Mouse (Mus musculus) inflammation-experienced regulatory T-cells, adult 6 months (primary cell): ENCODE results near the gene Med9. TPM values are rescaled to one million over a fixed set of nuclear protein-coding genes. Genes with fewer than 3 reads are reported as not detected.
"Not testable (repeated sequence)": the region's sequence is repeated elsewhere in the genome, so short reads cannot be mapped to it uniquely, and the experiment has no call there.

Experiments used
- ATAC-seq: one replicate; pipeline ENCODE4 v1.8.0; 2017
- polyA plus RNA-seq, 3 experiments: library from polyadenylated mRNA; unstranded; fragments of 100-300 nt; shearing (Covaris generic); gene quantifications; one replicate each; pipeline ENCODE4 v1.2.1; 2017

Med9 gene
- polyA plus RNA-seq: 1 to 10 TPM; 4.0 to 8.1 (median 6.0) TPM

DNA sequence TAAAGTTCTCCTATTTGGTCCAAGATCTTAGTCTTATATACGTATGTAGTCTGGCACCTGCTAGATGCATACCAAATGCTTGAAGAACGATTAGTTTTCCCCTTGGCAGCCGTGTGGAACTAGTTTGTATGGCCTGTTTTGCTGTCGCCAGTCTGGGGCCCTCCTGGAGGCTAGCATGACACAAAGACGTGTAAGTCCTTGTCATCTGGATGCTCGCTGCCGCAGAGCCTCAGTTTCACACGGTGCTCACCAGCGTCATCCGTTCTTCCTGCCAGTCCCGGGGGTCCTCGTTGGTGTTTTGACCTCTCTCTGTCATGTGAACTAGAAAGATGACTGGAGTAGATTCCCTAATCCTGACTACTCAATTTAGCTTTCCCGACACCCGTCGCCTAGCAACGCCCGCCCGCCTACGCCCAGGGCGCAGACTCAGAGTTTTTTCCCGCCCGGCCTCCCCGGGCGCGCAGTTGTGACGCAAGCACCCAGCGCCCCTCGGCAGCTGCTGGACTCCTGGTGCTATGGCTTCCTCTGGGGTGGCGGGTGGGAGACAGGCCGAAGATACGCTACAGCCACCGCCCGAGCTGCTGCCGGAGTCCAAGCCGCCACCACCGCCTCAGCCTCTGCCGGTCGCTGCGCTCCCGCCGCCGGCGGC lies at the start of gene Med9:
Gene Med9 (plus strand): TSS at position 455 of the 649 bp plus-strand sequence.
- peak; percentile 86 for ATAC-seq

DNA sequence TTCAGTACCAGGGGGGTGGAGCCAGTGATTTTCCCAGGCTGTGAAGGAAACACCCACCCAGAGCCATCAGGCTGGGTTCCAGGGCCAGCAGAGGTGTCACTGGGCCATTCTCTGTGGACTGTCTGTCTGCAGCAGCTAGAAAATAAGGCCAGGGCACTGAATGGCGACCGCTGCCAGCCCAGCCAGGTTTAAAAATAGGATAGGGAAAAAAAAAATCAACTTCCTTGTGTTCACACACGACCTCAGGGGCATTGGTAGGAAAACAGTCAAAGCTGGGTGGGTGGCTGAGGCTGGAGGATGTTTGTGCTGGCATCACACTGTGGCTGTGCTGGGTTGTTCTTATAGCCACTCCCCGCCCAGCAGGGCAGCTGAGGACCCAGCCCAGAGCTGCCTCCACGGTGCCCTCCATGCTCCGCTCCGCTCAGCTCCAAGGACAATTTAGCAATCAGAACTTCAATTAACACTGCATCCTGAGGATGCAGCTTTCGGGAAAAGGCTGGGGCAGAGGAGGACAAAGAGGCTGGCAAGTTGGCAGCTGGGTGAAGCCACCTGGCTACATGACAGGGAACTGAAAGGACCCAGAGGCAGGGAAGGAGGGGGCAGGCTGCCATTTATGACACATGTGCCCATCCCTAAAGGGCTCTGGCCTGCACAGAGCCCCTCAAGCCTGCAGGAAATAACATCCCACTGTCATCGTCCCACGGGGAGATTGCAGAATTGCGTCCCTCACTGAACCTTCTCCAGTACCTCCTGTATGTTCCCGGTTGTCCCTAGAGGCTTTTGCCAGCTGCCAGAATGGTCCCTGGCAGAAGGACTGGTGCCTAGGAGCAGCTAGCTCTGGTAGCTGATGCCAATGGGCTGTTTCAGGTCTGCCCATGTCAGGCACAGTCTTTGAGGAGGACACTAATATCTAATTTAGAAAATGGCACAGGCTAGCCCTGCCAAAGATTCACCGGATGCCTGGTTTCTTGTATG lies 48.0 kb upstream of the Med9 start:
- no peak for ATAC-seq

DNA sequence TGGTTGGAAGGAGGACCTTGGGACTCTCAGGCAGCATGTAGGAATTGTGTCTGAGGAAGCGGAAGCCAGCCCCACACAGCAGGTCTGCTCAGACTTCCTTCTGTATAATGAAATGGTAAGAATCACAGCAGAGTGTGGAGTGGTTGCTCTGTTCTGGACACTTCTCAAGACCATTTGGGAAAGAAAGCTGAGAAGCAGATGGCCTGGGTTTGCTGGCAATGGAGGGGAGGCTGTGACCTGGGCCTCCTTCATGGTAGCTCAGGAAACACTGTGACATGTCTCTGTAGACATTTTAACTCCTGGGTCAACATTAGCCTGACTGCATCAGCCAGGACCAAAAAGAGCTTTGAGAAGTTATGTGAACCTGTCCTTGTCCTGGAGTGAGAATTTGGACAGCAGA lies 47.0 kb upstream of the Med9 start:
- no peak for ATAC-seq

DNA sequence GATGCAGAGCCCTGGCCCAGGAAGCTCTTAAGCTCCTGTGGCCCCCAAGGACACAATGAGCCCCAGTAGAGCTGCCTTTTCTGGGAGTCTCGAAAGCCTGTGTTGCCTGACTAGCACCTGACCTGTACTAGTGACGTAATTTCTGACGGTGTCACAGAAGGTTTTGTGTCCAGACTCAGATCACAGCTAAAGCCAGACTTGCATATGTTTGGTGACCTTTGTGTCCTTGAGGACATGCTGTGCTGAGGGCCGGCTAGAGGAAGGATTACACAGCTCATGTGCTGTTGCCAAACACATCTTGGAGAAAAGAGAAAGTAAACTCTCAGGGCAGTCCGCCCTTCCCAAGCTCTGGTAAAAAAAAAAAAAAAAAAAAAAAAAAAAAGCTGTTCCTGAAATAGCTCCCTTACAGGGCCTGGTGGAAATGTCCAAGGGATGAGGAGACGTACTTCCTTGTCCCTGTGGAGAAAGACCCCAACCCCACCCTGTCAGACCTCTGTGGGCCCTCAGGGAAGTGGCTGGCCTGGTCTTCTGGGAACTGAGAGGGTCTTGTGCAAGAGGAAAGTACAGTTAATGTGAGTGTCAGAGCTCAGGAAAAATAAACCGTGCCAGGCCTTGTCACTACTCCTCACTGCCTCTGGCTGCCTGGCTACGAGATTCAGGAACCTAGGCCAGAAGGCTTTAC lies 45.8 kb upstream of the Med9 start:
- ATAC-seq: no peak

DNA sequence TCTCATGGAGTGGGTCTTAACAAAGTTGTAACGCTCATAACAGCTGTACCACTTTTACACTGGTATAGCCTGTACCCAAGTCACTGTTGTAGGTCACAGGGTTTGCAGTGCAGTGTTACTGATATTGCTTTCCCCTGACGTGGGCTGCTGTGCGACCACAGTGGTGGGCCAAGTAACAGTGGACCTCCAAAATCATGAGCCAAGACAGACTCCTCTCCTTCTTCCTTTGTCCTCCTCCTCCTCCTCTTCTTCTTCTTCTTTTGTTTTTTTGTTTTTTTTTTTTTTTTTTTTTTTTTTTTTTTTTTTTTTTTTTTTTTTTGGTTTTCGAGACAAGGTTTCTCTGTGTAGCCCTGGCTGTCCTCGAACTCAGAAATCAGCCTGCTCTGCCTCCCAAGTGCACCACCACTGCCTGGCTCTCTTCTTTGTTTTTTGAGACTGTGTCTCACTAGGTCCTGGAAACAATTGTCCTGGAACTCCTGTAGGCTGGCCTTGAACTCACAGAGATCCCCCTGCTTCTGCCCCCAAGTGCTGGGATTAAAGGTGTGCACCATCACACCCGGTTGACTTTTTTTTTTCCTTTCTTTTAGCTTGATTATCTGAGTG lies 41.4 kb upstream of the Med9 start:
- no peak for ATAC-seq

DNA sequence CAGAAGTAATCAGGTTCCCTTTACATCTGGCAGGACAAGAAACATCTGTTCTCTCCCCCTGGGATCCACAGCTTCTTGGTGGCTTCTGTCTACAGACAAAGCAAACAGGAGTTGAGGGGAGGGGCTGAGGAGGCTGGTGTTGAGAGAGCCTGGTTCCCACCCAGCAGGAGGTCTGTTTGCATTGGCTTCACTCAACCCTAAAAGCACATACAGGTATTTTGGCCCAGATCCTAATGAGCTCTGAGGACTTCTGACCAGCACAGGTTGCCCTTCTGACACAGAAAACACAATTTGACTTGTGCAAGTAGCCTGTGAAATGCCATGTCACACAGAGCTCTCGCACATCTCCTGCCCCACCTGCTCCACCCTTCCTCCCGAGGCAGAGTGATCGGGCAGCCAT lies 39.6 kb upstream of the Med9 start:
- ATAC-seq: no peak

DNA sequence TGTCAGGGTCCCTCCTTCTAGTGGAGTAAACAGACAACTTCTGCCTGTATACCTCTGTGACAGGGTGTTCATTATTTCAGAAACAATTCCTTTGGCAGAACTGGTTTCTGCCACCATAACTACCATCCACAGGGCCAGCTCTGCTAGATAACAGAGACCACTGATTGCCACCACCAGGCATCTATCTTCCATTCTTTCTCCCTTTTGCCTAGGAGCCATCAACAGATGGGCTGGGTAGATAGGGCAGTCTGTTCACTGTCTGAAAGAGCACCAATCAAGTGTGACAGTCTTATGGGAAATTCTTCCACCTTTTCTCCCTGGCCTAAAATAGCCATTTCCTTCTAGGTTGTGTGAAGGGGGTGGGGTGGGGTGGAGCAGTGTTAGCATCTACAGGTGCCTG lies 37.4 kb upstream of the Med9 start:
- ATAC-seq: no peak

DNA sequence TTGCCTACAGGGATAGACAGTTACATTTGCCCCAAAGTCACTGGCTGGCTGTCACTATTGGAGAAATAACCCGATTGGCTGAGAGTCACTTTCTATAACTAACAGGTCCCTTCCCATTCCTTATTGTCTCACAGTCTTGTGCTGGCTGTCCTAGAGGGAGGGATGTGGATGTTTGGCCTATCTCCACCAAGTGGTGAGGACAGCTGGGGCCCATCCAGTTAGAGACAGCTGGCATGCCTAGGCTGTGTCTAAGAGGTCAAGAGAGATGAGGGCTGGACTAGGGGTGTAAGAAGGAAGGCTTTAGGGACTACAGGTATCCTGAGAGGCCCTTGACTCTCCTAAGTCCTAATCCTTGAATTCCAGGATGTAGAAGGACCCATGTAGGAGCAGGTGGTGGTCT lies 36.5 kb upstream of the Med9 start:
- no peak for ATAC-seq

DNA sequence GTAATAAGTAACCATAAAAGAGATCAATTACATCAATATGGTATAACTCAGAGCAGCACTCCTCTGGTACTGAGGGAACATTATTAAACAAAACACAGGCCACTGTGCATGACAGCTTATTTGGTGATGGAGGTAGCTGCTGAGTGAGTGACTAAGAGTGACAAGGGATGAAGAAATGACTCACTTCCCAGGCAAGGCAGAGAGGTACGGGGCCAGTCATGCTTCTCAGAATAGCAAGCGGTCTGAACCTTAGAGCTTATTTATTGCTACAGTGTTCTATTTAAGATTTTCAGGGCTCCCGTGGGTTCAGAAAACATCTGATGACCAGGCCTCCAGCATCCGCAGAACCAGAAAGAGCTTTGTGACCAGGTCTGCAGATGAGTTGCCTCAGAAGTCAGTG lies 34.3 kb upstream of the Med9 start:
- ATAC-seq: no peak

DNA sequence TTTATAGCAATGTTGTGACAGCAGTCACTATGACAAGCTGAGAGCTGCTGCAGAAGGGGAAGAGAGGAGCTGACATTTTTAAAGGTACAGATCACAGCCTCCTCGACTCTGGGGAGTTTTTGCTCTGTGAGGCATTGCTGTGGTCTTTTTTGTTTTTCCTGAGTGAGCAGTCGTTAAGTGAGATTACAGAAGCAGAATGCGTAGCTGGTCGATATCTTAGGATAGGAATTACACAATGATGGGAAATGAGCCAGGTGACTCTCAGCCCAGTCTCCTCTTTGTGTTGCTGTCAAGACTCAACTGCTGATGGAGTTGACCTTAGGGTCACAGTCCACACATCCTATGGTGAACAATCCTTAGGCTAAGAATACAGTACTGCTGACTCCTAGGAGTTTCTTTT lies 30.0 kb upstream of the Med9 start:
- ATAC-seq: no peak

DNA sequence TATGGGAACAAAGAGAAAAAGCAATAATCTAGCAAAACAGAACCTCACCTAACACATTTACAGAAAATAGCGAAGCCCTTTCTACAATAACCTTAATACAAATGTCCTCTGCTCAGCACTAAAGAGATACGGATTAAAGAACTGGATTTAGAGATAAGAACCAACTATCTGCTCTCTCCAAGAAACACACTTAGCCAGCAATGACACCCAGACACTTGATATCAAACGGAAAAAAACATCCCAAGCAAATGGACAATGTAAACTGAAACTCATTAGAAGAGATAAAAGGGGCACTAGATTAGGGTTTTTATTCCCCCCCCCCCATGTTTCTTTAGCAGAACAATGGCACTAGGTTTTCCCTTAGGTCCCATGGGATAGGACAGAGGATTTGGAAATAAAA lies 28.6 kb upstream of the Med9 start:
- no peak for ATAC-seq

DNA sequence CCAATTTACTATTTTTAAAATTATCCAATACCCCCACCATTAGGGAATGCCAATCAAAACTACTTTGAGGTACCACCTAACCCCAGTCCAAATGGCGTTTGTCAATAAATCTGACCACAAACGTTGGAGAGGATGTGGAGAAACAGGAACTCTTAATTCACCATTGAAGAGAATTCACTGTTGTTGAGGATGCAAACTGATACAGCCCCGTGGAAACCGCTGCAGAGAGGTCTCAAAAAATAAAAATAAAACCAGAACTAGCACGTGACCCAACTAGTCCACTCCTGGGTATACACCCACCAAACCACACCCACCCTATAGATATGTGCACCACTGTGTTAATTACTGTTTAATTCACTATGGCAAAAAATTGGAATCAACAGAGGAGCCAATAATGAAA lies 27.7 kb upstream of the Med9 start:
- ATAC-seq: no peak

DNA sequence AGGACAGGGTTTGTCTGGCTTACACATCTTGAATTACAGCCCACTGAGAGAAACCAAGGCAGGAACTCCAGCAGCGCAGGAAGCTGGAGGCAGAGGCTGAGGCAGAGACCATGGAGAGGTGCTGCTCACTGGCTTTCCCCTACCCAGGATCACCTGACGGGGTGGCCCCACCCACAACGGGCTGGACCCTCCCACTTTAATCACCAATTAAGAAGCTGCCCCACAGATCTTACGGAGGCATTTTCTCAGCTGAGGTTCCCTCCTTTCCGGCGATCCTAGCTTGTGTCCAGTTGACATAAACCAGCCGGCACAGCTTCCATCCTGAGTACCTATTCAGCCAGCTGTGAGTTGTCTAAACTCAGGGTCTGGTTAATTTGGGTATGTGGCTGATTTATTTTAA lies 26.7 kb upstream of the Med9 start:
- ATAC-seq: no peak

DNA sequence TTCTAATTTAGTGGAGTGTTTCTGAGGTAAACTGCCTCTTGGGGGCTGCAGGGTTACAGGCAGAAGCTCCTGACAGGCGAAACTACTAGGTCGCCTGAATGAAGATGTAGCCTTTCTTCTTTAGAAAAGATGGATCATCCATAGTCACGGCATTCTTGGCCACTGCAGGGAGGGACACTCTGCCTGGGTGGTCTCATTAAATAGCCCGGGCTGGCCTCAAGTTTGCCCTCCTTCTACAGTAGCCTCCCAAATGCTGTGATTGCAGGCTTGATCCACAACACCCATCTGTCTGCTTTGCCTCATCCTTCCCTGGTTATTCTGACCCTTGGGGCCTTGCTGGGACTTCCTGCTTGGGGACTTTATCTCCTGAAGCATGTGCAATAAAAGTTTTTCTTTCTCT lies 18.0 kb upstream of the Med9 start:
- no peak for ATAC-seq

DNA sequence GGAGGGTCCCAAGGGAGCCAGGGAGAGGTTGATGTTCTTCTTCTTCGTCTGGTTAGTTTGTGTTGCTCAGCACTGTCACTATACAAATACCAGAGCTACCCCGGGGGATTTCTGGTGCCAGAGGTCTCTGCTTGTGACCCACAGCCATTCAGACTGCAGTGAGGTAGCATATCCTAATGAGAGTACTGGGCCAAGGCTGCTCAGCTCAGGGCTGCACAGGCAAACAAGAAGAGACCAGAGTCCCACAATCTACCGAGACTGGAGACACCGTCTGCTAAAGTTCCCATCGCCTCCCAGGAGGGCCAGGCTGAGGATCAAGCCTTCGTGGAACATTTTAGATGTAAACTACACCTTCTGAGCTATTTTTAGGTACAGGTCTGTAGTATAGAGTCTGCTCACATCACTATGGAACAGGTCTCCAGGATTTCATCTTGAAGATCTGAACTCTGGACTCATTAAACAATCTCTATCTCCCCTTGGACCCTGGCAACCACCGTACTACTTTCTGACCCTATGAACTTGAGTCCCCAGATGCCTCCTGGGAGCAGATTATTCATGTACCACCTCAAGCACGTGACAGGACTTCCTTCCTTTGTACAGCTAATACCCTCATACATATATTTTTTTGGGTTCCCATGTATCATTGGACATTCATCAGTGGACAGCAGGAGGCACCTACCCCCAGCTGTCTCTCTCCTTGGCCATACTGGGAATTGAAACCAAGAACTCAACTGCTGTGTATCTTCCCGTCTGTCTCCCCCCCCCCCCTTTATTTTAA lies 15.3 kb upstream of the Med9 start:
- ATAC-seq: no peak

DNA sequence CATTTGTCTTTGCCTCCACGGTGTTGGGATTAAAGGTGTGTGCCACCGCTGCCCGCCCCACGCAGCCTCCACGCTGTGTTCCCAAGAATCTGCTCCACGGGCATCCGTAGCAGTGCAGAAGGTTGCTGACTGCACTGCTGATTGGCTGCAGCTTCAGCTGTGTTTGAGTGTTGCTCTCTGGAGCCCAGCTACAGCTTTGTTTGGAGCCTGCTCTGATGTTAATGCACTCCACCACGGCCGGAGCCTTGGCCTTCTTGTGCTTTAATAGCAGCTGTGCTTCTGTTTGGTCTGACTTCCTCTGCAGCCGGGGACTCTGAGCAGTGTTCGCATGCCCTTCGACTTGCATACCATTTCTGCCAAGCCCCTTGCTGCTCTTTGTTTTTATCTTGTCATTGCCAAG lies 14.1 kb upstream of the Med9 start:
- ATAC-seq: no peak

DNA sequence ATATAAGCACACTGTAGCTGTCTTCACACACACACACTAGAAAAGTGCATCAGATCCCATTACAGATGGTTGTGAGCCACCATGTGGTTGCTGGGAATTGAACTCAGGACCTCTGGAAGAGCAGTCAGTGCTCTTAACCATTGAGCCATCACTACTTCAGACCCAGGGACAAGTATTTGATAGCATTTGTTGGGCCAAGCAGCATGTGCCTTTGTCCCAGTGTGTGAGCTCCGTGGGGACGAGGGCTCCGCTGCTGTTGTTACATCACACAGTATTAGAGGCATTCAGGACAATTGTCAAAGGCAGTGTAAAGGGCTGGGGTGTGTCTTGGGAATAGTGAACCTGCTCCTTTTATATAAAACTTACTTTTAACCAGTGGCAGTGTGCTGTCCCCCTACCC lies 11.0 kb upstream of the Med9 start:
- ATAC-seq: no peak

DNA sequence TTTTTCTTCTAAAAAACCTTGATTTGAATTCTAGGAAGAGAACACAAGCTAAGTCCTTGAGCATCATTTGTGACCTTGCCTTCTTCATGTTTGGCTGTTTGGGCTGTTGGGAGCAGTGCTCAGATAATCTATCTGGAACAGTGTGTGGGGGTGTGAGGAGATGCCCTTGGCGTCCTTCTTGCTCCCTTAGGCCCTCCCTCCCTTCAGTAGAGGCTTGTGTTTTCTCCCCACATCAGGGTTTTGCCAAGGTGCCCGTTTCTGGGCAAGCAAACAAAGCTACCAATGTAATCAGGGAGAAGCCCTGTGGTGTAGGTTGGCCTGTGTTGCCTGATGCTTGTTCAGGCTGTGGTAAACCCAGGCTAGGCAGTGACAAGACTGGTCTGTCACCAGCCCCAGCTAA lies 10.4 kb upstream of the Med9 start:
- ATAC-seq: no peak

DNA sequence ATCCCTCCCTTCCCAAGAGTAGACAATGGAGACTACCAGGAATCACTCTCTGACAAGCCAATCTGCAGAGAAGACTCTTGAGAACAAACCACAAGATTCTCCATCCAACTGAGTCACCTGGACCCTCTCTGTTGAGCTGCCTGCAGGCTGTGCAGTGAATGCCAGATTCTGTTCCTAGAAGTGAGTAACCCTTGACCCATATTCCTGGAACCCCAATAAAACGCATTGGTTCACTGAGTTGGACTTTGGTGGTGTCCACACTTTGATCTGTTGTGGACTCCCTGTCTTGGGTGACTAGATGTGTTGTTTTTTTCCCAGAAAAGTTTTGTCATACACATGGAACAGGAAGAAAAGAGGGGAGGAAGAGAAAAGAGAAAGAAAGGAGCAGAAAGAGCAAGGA lies 8.2 kb upstream of the Med9 start:
- no peak for ATAC-seq

DNA sequence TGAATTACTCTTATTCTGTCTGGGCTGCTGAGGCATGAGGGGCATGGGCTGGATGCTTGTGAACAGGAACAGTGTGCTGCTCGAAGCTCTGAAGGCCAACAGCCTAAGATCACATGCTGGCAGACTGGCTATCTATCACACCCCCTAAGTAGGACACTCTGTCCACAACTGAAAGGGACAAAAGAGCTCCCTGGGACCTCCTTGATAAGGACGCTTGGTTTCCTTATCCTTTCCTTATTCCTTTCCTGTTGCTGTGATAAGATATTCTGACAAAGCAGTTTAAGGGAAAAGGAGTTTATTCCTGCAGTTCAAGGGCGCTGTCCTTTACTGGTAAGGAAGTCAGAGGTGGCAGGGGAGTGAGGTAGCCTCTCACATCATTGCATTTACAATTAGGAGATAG lies 7.4 kb upstream of the Med9 start:
- ATAC-seq: no peak

DNA sequence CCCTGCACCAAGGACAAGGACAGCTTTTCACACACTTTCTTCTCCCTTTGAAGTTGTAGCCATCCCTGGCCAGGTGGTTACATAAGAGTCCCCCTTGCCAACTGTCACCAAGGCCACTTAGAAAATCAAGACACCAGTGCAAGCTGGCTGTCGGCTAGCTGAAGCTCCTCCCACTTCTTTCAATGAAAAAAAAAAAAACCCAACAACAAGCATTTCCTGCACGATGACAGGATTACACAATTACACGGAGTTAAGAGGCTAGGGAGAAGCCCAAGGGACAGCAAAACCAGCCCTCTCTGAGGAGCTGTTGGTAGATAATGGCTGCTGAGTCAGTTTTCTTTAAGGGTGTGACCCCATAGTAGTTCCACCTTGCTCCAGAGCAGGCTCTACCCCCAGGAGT lies 6.6 kb upstream of the Med9 start:
- no peak for ATAC-seq

DNA sequence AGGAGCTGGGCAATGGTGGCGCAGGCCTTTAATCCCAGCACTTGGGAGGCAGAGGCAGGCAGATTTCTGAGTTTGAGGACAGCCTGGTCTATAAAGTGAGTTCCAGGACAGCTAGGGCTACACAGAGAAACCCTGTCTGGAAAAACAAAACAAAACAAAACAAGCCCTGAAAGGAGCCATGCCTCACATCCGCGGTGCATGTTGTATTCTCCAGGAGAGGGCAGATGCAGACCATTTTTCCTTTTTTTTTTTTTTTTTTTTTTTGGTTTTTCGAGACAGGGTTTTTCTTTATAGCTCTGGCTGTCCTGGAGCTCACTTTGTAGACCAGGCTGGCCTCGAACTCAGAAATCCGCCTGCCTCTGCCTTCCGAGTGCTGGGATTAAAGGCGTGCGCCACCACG lies 3.2 kb upstream of the Med9 start:
- ATAC-seq: not testable (repeated sequence)

DNA sequence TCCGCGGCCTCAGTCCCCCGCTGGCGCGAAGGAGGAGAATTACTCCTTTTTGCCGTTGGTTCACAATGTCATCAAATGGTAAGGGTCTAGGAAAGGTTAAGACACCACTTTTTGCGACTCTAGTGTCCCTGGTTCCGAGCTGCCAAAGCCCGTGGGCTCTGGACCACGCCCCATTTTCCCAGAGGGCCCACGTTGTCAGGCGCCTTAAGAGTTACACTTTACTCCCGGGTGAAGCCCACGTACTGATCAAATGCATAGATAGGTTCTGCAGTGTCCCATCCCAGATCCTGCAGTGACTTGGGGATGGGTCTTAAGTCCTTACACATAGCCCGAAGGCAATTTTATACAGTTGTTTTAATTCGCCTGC lies 378 bp downstream of the Med9 start:
- ATAC-seq: no peak
